Mouse (Mus musculus): ENCODE results near the gene Mfsd6l.

- TF ChIP-seq CTCF (IDR thresholded peaks at IDR 0.05; ENCODE audit: low read depth), result no peak
- TF ChIP-seq EP300 (IDR thresholded peaks at IDR 0.05; ENCODE audit: low read depth), result no peak
These were observed 10.2 kb upstream of the Mfsd6l start for GRCm38 (mm10) chr11:68545682-68546222.
